Mouse (Mus musculus): ENCODE results near the gene Pibf1. TPM values are rescaled to one million over a fixed set of nuclear protein-coding genes. Genes with fewer than 3 reads are reported as not detected.
A peak's percentile ranks its signal among the peaks of the same experiment; 100 is the strongest.

Gene Pibf1
- polyA plus RNA-seq, 1 experiment = 2.5 TPM

DNA sequence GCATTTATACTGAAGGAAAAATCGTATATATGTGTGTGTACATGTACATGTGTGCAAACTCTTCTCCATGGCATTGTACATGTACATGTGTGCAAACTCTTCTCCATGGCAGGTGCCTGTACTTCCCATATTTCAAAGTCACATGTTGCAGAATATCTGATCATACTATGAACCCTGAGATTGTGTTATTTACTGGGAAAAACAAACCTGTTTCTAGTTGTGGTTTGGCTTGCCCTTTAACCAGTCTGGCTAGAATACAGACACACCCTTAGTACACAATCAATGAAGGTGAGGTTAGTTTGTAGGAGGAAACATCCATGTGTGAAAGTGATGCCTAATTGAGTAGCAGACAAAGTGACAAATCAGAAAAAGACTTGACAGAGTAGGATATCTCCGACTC lies 29.8 kb downstream of the Pibf1 start:
- Histone ChIP-seq H3K79me2 (ENCODE audit: control insufficient read depth, insufficient read depth) (no peaks in the 10 kb centered on the region), H3ac (ENCODE audit: control insufficient read depth, insufficient read length, low read depth) (no peak overlapping the region), H3K36me3 (ENCODE audit: control insufficient read depth, insufficient read depth) (peaks cover 7% of the 10 kb centered on the region), H3K27me3 (ENCODE audit: control insufficient read depth, insufficient read depth, insufficient read length) (no peaks in the 10 kb centered on the region), H3K4me3 (ENCODE audit: insufficient read depth, poor library complexity, severe bottlenecking) (no peak overlapping the region), H3K79me3 (ENCODE audit: low read depth) (no peaks in the 10 kb centered on the region)
- TF ChIP-seq FOSL1 (IDR thresholded peaks at IDR 0.05; ENCODE audit: insufficient read depth, low read length, poor library complexity, severe bottlenecking) (no peak), MYOD1 (IDR thresholded peaks at IDR 0.05; ENCODE audit: control insufficient read depth, insufficient read length, low read depth) (no peak), CEBPB (IDR thresholded peaks at IDR 0.05; ENCODE audit: low read depth) (no peak), MYOG (IDR thresholded peaks at IDR 0.05; ENCODE audit: control insufficient read depth, extremely low read depth, insufficient read length) (no peak), CTCF (IDR thresholded peaks at IDR 0.05; ENCODE audit: control insufficient read depth, insufficient read depth, insufficient read length) (no peak), MAX (IDR thresholded peaks at IDR 0.05) (no peak), USF1 (IDR thresholded peaks at IDR 0.05; ENCODE audit: low read depth) (no peak)

DNA sequence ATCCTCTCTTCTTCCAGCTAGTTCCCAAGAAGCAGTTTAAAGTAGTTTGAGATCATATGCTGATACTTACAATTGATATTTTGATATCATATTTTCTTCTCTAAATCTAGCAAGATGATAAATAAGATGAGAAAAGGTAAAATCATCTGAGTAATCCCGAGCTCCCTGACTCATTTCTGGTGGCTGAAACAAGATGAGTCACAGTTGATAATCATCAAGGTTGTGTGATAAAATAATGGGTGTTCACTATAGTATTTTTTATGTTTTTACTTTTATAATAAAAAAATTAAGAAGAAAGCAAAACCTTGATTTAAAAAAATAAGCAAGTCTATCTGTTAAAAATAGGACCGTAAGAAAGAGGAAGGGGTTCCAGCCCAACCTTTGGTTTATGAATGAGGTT lies 34.8 kb downstream of the Pibf1 start:
- H3K27me3 ChIP-seq (ENCODE audit: control insufficient read depth, insufficient read depth, insufficient read length) = no peaks in the 10 kb centered on the region
- H3K79me3 ChIP-seq (ENCODE audit: low read depth) = no peaks in the 10 kb centered on the region
- peaks cover 19% of the 10 kb centered on the region for H3K36me3 ChIP-seq (ENCODE audit: control insufficient read depth, insufficient read depth)
- TF ChIP-seq FOSL1 (IDR thresholded peaks at IDR 0.05; ENCODE audit: insufficient read depth, low read length, poor library complexity, severe bottlenecking) = no peak
- TF ChIP-seq MYOG (IDR thresholded peaks at IDR 0.05; ENCODE audit: control insufficient read depth, extremely low read depth, insufficient read length) = no peak
- no peak for TF ChIP-seq MYOD1 (IDR thresholded peaks at IDR 0.05; ENCODE audit: control insufficient read depth, insufficient read length, low read depth)
- no peak for TF ChIP-seq CTCF (IDR thresholded peaks at IDR 0.05; ENCODE audit: control insufficient read depth, insufficient read depth, insufficient read length)
- no peak for TF ChIP-seq USF1 (IDR thresholded peaks at IDR 0.05; ENCODE audit: low read depth)
- TF ChIP-seq CEBPB (IDR thresholded peaks at IDR 0.05; ENCODE audit: low read depth) = no peak
- TF ChIP-seq MAX (IDR thresholded peaks at IDR 0.05) = no peak
- no peak overlapping the region for H3ac ChIP-seq (ENCODE audit: control insufficient read depth, insufficient read length, low read depth)
- no peak overlapping the region for H3K4me3 ChIP-seq (ENCODE audit: insufficient read depth, poor library complexity, severe bottlenecking)
- no peaks in the 10 kb centered on the region for H3K79me2 ChIP-seq (ENCODE audit: control insufficient read depth, insufficient read depth)

DNA sequence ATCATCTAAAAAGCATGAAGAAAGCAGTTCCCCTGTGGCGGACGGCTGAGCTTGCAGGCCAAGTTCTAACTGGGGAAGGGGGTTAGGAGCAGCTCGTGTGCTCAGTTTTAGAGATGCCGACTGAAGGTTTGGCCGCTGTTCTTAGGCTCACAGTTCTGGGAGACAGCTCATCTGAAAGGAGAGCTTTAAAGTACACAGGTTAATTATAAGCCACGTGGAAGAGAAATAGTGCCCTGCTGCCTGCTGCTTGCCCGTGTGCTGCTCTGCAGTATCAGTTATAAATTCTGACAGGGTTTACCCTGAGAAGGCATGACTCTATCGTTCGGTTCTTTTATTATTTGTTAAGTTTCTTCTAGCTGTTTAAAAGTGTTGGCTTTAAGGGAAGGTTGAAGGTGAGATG lies 36.5 kb downstream of the Pibf1 start:
- TF ChIP-seq CTCF (IDR thresholded peaks at IDR 0.05; ENCODE audit: control insufficient read depth, insufficient read depth, insufficient read length) (no peak), FOSL1 (IDR thresholded peaks at IDR 0.05; ENCODE audit: insufficient read depth, low read length, poor library complexity, severe bottlenecking) (no peak), MYOD1 (IDR thresholded peaks at IDR 0.05; ENCODE audit: control insufficient read depth, insufficient read length, low read depth) (no peak), CEBPB (IDR thresholded peaks at IDR 0.05; ENCODE audit: low read depth) (no peak), USF1 (IDR thresholded peaks at IDR 0.05; ENCODE audit: low read depth) (no peak), MAX (IDR thresholded peaks at IDR 0.05) (no peak), MYOG (IDR thresholded peaks at IDR 0.05; ENCODE audit: control insufficient read depth, extremely low read depth, insufficient read length) (no peak)
- Histone ChIP-seq H3K4me3 (ENCODE audit: insufficient read depth, poor library complexity, severe bottlenecking) (no peak overlapping the region), H3K79me2 (ENCODE audit: control insufficient read depth, insufficient read depth) (no peaks in the 10 kb centered on the region), H3K27me3 (ENCODE audit: control insufficient read depth, insufficient read depth, insufficient read length) (no peaks in the 10 kb centered on the region), H3K36me3 (ENCODE audit: control insufficient read depth, insufficient read depth) (peaks cover 19% of the 10 kb centered on the region), H3K79me3 (ENCODE audit: low read depth) (no peaks in the 10 kb centered on the region), H3ac (ENCODE audit: control insufficient read depth, insufficient read length, low read depth) (no peak overlapping the region)

DNA sequence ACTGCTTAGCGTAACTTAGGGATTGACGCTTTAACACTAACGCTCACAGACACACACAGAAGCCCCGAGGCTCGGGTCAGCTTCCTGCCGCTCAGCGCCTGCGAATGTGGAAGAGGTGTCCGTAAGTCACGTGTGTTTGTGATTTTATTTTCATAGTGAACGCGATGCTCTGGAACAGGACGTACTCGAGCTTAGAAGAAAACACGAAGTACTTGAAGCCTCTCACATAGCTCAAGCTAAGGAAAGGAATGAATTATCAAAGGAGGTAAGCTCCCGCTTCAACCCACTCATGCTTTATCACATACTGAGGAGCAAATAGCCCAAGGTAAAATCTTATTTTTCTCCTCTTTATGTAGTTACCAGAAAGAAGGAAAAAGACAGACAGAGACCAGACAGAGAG lies 37.1 kb downstream of the Pibf1 start:
- H3K4me3 ChIP-seq (ENCODE audit: insufficient read depth, poor library complexity, severe bottlenecking) = no peak overlapping the region
- no peak overlapping the region for H3ac ChIP-seq (ENCODE audit: control insufficient read depth, insufficient read length, low read depth)
- no peaks in the 10 kb centered on the region for H3K79me2 ChIP-seq (ENCODE audit: control insufficient read depth, insufficient read depth)
- H3K36me3 ChIP-seq (ENCODE audit: control insufficient read depth, insufficient read depth) = peaks cover 17% of the 10 kb centered on the region
- TF ChIP-seq USF1 (IDR thresholded peaks at IDR 0.05; ENCODE audit: low read depth) = no peak
- no peaks in the 10 kb centered on the region for H3K79me3 ChIP-seq (ENCODE audit: low read depth)
- no peaks in the 10 kb centered on the region for H3K27me3 ChIP-seq (ENCODE audit: control insufficient read depth, insufficient read depth, insufficient read length)

DNA sequence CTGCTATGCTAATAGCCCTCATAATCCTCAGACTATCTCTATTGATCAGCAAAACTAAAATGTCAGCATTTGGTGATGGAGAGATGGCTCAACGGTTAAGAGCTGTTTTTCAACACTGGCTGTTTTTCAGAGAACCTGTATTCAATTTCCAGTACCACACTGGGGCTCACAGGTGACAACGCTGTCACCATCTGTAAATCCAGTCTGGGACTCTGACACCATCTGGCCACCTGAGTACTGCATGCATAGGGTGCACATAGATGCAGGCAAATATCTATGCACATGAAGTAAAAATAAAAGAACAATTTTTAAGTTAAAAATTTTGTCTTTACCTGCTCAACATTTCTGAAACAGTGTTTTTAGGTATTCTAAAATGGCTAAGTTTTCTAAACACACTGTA lies 40.8 kb downstream of the Pibf1 start:
- TF ChIP-seq MYOD1 (IDR thresholded peaks at IDR 0.05; ENCODE audit: control insufficient read depth, insufficient read length, low read depth) = no peak
- TF ChIP-seq USF1 (IDR thresholded peaks at IDR 0.05; ENCODE audit: low read depth) = no peak
- no peak for TF ChIP-seq MAX (IDR thresholded peaks at IDR 0.05)
- TF ChIP-seq MYOG (IDR thresholded peaks at IDR 0.05; ENCODE audit: control insufficient read depth, extremely low read depth, insufficient read length) = no peak
- no peak for TF ChIP-seq FOSL1 (IDR thresholded peaks at IDR 0.05; ENCODE audit: insufficient read depth, low read length, poor library complexity, severe bottlenecking)
- no peak for TF ChIP-seq CEBPB (IDR thresholded peaks at IDR 0.05; ENCODE audit: low read depth)
- no peak for TF ChIP-seq CTCF (IDR thresholded peaks at IDR 0.05; ENCODE audit: control insufficient read depth, insufficient read depth, insufficient read length)
- H3ac ChIP-seq (ENCODE audit: control insufficient read depth, insufficient read length, low read depth) = no peak overlapping the region
- no peaks in the 10 kb centered on the region for H3K79me3 ChIP-seq (ENCODE audit: low read depth)
- H3K36me3 ChIP-seq (ENCODE audit: control insufficient read depth, insufficient read depth) = peaks cover 32% of the 10 kb centered on the region
- H3K79me2 ChIP-seq (ENCODE audit: control insufficient read depth, insufficient read depth) = no peaks in the 10 kb centered on the region
- no peaks in the 10 kb centered on the region for H3K27me3 ChIP-seq (ENCODE audit: control insufficient read depth, insufficient read depth, insufficient read length)
- H3K4me3 ChIP-seq (ENCODE audit: insufficient read depth, poor library complexity, severe bottlenecking) = no peak overlapping the region

DNA sequence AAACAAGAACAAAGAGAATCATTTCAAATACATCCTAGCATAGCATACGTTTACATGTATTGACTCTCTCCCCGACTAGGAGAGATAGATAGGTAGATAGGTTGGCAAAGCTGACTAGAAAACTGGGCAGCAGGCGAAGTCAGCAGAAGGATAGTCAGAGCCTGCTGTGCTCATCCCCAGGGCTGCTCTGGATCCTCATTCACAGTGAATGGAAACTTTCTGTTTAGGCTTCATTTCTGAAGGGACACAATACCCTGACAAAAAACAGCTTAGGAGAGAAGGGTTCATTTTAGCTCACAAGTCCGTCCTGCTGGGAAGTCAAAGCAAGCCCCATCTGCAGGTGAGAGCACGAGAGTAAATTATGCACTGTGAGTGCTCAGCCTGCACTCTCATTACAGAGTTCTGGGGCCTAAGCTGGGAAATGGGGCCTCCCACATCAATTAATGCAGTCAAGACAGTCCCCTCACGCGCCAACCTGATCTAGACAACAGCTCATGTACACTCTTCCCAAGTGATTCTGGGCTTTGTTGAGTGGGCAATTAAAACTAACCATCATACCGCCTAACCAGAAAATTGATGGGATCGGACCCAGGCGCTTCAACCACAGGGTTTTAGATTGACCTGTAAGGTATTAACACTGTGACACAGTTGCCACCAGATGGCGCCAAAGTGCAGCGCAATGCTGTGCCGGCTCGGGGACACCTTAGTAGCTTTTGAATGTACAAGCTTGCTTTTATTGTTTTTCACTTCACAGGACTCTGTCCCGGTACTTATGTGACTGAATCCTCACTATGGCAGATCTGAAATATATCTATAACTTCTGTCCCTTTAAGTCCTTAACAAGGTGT lies 42.8 kb downstream of the Pibf1 start:
- Histone ChIP-seq H3ac (ENCODE audit: control insufficient read depth, insufficient read length, low read depth) (no peak overlapping the region), H3K36me3 (ENCODE audit: control insufficient read depth, insufficient read depth) (peaks cover 25% of the 10 kb centered on the region), H3K79me3 (ENCODE audit: low read depth) (no peaks in the 10 kb centered on the region), H3K27me3 (ENCODE audit: control insufficient read depth, insufficient read depth, insufficient read length) (no peaks in the 10 kb centered on the region), H3K79me2 (ENCODE audit: control insufficient read depth, insufficient read depth) (no peaks in the 10 kb centered on the region), H3K4me3 (ENCODE audit: insufficient read depth, poor library complexity, severe bottlenecking) (no peak overlapping the region)
- no peak for TF ChIP-seq FOSL1 (IDR thresholded peaks at IDR 0.05; ENCODE audit: insufficient read depth, low read length, poor library complexity, severe bottlenecking)
- TF ChIP-seq CEBPB (IDR thresholded peaks at IDR 0.05; ENCODE audit: low read depth) = no peak
- TF ChIP-seq MYOG (IDR thresholded peaks at IDR 0.05; ENCODE audit: control insufficient read depth, extremely low read depth, insufficient read length) = no peak
- TF ChIP-seq MAX (IDR thresholded peaks at IDR 0.05) = no peak
- peak; percentile 75 for TF ChIP-seq CTCF (IDR thresholded peaks at IDR 0.05; ENCODE audit: control insufficient read depth, insufficient read depth, insufficient read length)
- no peak for TF ChIP-seq MYOD1 (IDR thresholded peaks at IDR 0.05; ENCODE audit: control insufficient read depth, insufficient read length, low read depth)
- no peak for TF ChIP-seq USF1 (IDR thresholded peaks at IDR 0.05; ENCODE audit: low read depth)
